Mouse (Mus musculus) 416B (cell line): ENCODE measurements around the gene Creb3.

Experiments used
- DNase-seq: peaks from one replicate; pipeline ENCODE4 v3.0.0; 2011; ENCODE audit warnings: low read depth

Gene Creb3

DNA sequence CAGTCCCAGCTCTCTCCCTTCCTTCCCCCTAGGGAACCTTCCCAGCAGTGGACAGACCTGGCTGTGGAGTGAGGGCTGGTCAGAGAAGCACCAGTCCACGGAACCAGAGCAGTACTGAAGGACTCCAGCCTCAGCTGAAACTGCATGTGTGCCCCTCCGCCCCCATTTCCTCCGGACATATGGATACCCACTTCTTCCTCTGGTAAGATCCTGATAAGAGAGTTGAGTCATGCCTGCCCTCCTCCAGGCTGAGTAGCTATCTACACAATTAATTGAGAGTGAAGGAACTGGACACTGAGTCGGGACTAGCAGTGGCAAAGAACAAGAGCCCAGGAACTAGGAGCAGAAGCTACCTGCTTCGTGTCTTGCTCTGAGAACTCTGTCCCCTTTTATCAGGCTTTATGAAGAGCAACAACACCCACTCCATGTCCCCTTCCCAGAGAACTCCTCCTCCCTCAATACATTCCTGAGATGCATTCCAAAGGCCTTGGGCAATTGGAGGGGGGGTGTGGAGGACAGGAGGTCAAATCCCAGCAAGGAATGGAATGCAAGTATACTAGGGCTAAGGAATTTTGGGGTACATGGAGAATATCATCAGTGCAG, 4.0 kb upstream of the Creb3 start:
- DNase-seq: peak; percentile 97

DNA sequence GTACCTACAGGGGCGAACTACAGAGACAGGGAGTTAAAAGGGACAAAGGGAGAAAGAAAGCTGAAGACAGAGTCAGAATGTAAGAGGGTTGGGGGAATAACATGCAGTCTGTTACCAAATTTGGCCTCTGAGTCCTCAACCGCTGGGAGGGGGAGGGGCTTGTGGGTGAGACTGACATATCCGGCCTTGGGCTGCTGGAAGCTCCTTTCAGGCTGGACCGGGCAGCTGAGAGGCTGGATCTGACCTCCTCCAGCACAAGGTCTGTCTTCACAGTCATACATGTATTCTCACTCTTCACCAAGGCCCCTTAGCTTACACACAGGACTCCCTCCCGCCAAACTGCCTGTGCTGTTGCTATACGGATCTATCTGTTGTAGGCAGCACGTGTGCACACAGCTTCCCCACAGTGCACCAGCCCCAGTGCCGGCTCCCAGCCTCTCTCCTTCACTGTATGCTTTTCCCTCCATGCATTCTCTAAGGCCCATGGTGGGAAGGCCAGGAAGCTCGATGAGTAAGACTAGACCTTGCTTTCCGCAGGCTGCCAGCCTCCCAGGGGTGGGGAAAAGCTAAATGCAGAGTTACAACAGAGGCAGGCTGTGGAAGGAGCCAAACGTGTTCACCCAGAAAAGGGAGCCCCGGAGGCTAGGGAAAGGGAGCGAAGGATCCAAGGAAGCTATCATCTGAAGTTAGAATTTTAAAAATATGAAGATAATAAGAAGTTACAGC, 3.3 kb upstream of the Creb3 start:
- peak; percentile 95 for DNase-seq

DNA sequence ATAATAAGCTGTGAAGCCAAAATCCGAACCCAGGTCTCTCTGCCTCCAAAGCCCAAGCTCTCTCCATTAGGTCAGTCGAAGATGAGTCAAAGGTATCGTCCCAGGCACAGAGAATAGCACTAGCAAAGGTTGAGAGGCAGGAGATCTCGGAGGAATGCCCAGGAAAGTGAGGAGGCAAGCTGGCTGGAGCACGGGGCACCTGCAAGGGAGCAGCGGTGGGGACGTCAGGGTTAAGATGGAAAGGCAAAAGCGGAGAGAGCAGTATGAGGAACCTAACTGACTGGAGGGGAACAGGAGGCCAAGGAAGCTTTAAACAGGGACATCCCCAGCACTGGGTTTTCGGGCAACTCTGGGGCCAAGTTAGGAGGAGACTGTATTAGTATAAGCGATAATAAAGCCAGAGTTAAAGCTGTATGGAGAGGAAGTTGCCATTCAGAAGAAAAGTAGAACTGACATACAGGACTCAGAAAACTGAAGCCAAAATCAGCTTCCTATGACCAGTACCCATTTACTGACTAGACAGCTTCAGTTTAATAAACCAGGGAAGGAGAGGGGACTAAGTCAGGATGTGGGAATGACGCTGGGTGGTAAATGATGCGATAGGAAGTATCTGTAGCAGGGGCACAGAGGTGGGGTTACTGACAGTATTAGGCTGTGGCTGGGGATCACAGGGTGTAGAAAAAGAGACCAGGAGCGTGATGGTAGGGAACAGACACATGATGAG, 2.5 kb upstream of the Creb3 start:
- DNase-seq: peak; percentile 11

DNA sequence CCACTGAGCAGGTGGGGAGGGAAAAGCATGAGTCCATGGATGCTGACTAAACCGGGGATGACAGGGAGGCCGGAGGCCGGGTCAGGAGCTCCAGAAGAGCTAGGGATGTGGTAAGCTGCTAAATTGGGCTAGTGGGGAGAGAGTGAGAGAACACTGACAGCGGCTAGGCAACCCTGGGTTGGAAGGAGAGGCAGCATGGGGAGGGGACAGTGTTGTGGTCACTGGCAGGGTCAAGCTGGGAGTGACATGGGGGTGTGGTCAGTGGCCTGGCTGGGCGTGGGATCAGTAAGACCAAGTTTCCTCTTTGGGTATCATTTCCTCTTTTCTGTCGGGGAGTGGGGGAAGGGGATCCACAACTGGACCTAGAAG, 1.9 kb upstream of the Creb3 start:
- peak; percentile 98 for DNase-seq

- DNase-seq: no peak
Observed at GRCm38 (mm10) chr4:43560976-43561375, 1.2 kb upstream of the Creb3 start.

- DNase-seq: no peak
Observed at GRCm38 (mm10) chr4:43561436-43561996, 616 bp upstream of the Creb3 start.

GRCm38 (mm10) chr4:43562769-43563600, 853 bp downstream of the Creb3 start:
- no peak for DNase-seq

DNA sequence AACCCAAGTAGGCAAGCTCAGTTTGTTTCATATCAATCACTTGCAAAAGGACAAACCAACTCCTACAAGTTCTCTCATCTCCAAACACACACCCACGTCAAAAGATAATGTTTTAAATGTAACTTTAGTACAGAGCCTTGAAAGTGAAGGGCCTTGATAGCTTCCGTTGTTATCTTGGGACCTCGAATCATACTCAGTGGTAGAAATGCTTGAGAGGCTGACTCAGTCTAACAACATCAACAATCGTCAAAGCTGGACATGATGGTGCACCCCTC, 1.4 kb downstream of the Creb3 start:
- DNase-seq: no peak

- DNase-seq: no peak
Observed at GRCm38 (mm10) chr4:43564231-43564630, 2.1 kb downstream of the Creb3 start.

GRCm38 (mm10) chr4:43567140-43567539, 5.0 kb downstream of the Creb3 start:
- no peak for DNase-seq

DNA sequence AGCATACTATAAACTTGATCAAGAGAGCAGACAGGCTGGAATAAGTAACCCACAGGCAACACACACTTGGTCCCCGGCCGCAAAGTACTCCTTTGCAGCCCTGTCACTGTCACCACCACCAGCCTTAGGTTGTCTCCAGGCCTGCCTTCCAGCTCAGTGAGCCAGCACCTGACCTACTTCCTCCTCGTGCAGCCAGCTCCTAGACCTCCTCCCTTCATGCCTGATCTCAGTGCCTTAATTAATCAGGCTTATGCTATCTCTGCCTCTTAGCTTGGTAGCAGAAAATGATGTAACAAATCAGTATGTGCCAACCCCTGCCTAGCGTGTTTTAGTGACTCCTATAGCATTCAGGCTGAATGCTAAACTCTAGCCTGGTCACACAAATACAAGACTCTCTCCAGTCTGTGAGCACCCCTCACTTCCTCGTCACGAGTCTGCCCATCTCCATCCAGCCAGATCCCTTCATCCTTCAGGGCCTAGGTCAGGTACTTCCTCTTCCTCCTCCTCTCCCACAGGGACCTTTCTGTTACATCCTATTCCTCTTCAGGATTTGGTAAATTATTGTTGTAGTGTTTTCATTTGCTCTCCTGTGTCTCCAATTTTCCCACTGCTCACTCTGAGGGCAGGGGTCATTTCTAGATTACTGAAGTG, 9.4 kb downstream of the Creb3 start:
- no peak for DNase-seq

DNA sequence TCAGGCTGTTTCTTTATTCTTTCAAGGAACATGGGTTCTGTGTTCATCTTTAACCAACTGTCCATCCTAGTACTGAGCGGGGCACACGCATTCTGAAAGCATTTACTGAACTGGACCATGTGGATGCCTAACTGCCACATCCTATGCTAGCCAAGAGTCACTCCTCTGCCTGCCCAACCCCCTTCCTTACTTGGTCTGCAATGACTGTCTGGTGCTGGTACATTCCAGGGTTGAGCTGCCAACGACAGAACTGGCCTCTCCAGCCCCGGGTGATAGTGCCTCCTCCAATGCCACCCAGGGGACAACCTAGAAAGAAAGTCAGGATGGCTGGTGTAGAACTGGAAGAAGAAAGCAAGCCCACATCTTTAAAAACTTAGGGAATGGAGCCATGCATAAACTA, 11.4 kb downstream of the Creb3 start:
- DNase-seq: no peak

- DNase-seq: no peak
Observed at GRCm38 (mm10) chr4:43575356-43575755, 13.2 kb downstream of the Creb3 start.

DNA sequence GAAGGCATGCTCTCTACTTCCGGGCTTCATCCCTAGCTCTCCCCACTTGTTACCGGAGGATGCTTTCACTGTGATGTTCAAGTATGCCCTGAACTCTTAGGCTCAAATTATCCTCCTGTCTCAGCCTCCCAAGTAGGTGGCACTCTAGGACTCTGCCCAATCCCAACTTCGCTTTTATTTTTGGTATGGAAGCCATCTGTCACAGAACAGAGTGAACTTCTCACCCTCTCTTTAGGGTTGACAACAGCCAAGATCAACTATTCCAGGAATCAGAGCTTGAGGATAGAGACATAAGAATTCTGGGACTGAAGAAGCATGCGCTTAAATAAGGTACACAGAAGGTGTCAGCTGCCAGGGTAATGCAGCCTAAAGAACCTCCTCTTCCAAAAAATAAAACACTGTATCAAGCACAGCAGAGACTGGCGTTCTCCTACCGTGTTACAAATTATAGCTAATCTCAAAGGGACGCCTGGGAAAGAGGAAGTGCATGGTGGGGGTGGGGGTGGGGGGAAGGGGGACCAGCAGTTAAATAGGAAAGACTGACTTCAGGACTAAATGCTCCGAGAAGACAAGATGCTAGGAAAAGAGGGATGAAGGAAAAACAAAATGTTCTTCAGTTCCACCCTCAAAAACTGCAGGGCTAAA, 15.2 kb downstream of the Creb3 start:
- DNase-seq: no peak

GRCm38 (mm10) chr4:43578376-43579204, 16.5 kb downstream of the Creb3 start, which contains the start of the genes Rgp1 and Gba2:
Gene Rgp1, plus strand, starts transcription at chr4:43578715.
Gene Gba2, minus strand, starts transcription at chr4:43578873.
- DNase-seq: peak; percentile 88

GRCm38 (mm10) chr4:43579256-43579655, 17.1 kb downstream of the Creb3 start:
- DNase-seq: no peak

GRCm38 (mm10) chr4:43579731-43580130, 17.6 kb downstream of the Creb3 start:
- no peak for DNase-seq

DNA sequence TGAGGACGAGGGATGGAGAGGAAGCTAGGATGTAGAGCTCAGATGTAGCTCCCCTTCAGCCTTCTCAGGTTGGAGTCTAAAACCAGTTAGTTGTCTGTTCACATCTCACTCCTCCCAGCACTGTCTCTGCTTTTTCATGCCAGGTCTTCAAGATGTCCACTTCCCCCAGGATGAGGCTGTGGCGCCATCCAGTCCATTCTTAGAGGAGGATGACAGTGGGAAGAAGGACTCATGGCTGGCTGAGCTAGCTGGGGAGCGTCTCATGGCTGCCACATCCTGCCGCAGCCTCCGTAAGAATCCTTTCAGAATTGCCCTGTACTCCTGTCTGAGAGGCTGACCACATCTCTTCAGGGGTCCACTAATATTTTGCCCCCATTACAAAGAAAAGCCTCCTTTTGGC, 18.6 kb downstream of the Creb3 start:
- DNase-seq: no peak

- no peak for DNase-seq
Observed at GRCm38 (mm10) chr4:43581381-43581780, 19.2 kb downstream of the Creb3 start.

DNA sequence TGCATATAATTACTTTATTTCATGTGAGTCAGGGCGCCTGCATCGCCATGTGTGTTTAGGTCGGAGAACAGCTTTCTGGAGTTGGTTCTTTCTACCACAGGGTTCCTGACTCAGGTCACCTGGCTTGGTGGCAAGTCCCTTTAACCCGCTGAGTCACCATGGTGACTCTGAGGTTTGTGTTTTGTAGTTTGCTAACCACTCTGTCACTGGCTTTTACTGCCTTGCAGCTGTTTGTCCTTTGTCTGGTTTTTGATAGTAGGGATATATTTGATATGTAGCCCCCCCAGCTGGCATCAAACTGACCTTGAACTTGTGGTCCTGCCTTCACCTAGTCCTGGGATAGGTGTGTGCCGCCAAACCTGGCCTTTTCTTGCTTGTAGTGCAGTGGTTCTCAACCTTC, 20.1 kb downstream of the Creb3 start:
- DNase-seq: peak; percentile 67
